Mouse (Mus musculus): ENCODE data around the gene Cplx2. TPM values are rescaled to one million over a fixed set of nuclear protein-coding genes. Genes with fewer than 3 reads are reported as not detected.
A peak's percentile ranks its signal among the peaks of the same experiment; 100 is the strongest.

The Cplx2 gene
- polyA plus RNA-seq, 1 experiment from 2014 or later, result 5.1 TPM

DNA sequence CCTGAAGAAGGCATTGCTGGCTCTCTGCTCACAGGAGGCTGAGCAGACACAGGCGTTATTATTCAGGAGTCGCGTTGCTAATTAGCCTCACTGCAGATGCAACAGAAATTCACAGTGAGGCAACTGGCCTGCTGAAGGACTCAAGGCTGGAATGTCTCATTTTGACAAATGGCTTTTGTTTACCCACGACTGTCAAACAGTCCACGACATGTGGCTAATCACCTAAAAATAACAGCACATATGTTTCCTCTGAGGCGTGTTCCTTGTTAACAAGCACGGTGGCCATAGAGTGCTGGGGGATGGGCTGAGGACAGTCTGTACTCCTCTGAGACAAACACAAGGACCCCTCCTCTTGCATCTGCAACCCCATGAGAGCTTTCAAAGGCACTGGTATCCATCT is 41.1 kb downstream of the Cplx2 start:
- no peak overlapping the region for H3K27ac ChIP-seq (ENCODE audit: low read length)
- 18% methylated on average over 7 of the region's 7 CpGs for WGBS
- H3K9ac ChIP-seq (ENCODE audit: low read depth, low read length), result no peak overlapping the region
- H3K4me2 ChIP-seq (ENCODE audit: low read depth, low read length), result no peak overlapping the region
- no peaks in the 10 kb centered on the region for H3K36me3 ChIP-seq (ENCODE audit: control insufficient read depth, insufficient read depth, low read length)
- no peak overlapping the region for H3K4me3 ChIP-seq (ENCODE audit: low read length)
- peaks cover 6% of the 10 kb centered on the region for H3K4me1 ChIP-seq (ENCODE audit: control insufficient read depth, insufficient read depth, low read length)
- no peaks in the 10 kb centered on the region for H3K9me3 ChIP-seq (ENCODE audit: control insufficient read depth, low read length)
- H3K27me3 ChIP-seq (replicated peaks; ENCODE audit: control insufficient read depth, insufficient read depth, low read length), result no peaks in the 10 kb centered on the region
- ATAC-seq, result peak; percentile 53; the same call in 1 of the 2 replicates

DNA sequence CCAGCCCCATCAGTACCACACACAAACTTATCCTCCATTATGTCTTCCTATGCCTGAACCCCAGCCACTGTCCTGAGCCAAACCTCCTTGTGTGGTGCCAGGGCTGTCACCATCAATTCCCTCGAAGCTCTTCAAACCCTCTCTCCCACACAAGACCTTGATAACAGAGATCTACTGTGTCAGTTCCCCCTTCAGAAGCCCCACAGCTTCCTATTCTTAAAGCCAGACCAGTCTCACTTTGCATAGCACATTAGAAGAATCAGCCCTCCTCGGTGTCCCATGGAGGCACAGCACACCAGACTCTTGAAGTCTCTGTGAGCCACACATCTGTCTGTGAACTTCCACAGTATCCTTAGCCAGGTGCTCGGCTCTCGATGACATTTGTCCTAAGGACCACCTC is 41.6 kb downstream of the Cplx2 start:
- Histone ChIP-seq H3K4me1 (ENCODE audit: control insufficient read depth, insufficient read depth, low read length) (peaks cover 6% of the 10 kb centered on the region), H3K36me3 (ENCODE audit: control insufficient read depth, insufficient read depth, low read length) (no peaks in the 10 kb centered on the region), H3K9me3 (ENCODE audit: control insufficient read depth, low read length) (no peaks in the 10 kb centered on the region), H3K4me2 (ENCODE audit: low read depth, low read length) (no peak overlapping the region), H3K9ac (ENCODE audit: low read depth, low read length) (no peak overlapping the region), H3K27me3 (replicated peaks; ENCODE audit: control insufficient read depth, insufficient read depth, low read length) (no peaks in the 10 kb centered on the region), H3K4me3 (ENCODE audit: low read length) (no peak overlapping the region), H3K27ac (ENCODE audit: low read length) (no peak overlapping the region)
- WGBS, result 71% methylated on average over 4 of the region's 4 CpGs
- no peak for ATAC-seq

DNA sequence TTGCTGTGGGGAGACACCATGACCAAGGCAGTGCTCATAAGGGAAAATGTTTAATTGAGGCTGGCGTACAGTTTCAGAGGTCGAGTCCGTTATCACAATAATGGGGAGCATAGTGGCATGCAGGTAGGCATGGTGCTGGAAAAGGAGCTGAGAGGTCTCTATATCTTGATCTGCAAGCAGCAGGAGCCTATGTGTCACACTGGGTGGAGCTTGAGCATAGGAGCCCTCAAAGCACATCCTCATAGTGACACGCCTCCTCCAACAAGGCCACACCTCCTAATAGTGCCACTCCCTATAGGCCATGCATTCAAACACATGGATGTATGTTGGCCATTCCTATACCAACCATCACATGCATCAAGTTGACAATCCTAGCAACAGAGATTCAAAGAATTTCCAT is 43.9 kb downstream of the Cplx2 start:
- H3K9ac ChIP-seq (ENCODE audit: low read depth, low read length), result no peak overlapping the region
- WGBS, result 90% methylated on average over 4 of the region's 4 CpGs
- H3K27me3 ChIP-seq (replicated peaks; ENCODE audit: control insufficient read depth, insufficient read depth, low read length), result no peaks in the 10 kb centered on the region
- peaks cover 6% of the 10 kb centered on the region for H3K4me1 ChIP-seq (ENCODE audit: control insufficient read depth, insufficient read depth, low read length)
- ATAC-seq, result peak; percentile 40; the same call in 1 of the 2 replicates
- no peaks in the 10 kb centered on the region for H3K9me3 ChIP-seq (ENCODE audit: control insufficient read depth, low read length)
- no peaks in the 10 kb centered on the region for H3K36me3 ChIP-seq (ENCODE audit: control insufficient read depth, insufficient read depth, low read length)
- H3K27ac ChIP-seq (ENCODE audit: low read length), result no peak overlapping the region
- H3K4me3 ChIP-seq (ENCODE audit: low read length), result no peak overlapping the region
- no peak overlapping the region for H3K4me2 ChIP-seq (ENCODE audit: low read depth, low read length)

DNA sequence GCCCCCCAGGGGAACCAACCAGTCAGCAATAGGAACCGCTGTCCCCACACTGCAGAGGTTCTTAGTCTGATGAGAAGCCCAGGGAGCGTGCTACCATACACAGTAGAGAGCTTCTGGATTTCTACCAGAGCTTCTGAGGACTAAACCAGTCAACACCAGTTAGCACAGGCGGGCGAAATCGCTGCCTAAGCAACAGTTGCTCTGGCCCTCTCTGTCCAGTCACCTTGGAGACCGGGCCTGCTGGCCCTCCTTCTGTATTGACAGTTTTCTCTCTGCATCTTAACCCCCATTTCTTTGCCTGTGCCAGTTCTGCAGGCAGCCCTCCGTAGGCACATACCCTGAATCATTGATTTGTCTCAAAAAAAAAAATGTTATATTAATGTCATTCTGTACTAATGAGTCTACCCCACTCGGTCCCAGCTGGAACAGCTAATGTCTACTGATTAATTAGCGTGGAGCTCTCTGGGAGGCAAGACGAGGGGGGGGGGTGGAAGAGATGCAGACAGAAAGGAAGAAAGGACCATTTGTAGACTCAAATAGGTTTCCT is 47.7 kb downstream of the Cplx2 start:
- ATAC-seq, result no peak
- no peak overlapping the region for H3K4me3 ChIP-seq (ENCODE audit: low read length)
- H3K4me1 ChIP-seq (ENCODE audit: control insufficient read depth, insufficient read depth, low read length), result no peaks in the 10 kb centered on the region
- no peak overlapping the region for H3K9ac ChIP-seq (ENCODE audit: low read depth, low read length)
- H3K36me3 ChIP-seq (ENCODE audit: control insufficient read depth, insufficient read depth, low read length), result no peaks in the 10 kb centered on the region
- H3K9me3 ChIP-seq (ENCODE audit: control insufficient read depth, low read length), result peaks cover 3% of the 10 kb centered on the region; the same call in 1 of the 2 replicates
- no peaks in the 10 kb centered on the region for H3K27me3 ChIP-seq (replicated peaks; ENCODE audit: control insufficient read depth, insufficient read depth, low read length)
- H3K27ac ChIP-seq (ENCODE audit: low read length), result no peak overlapping the region
- WGBS, result 72% methylated on average over 10 of the region's 10 CpGs
- no peak overlapping the region for H3K4me2 ChIP-seq (ENCODE audit: low read depth, low read length)

DNA sequence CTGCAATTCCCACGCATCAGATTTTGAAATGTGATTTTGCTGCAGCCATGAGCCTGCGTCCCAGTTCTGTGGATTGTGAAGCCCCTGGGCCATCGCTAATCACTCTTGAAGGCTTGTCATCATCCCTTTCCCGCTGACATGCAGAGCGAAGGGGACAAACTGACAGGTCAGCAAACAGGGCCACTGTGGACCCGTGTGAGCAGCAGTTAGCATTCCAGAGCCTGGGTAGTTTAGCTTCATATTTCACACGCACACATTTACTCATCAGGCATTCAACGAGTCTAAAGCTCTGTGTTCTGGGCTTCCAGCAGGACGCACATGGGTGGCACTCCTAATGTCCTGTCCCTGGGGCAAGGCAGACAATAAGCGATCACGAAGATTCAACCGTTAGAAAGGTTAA is 49.1 kb downstream of the Cplx2 start:
- Histone ChIP-seq H3K9me3 (ENCODE audit: control insufficient read depth, low read length) (peaks cover 3% of the 10 kb centered on the region; the same call in 1 of the 2 replicates), H3K9ac (ENCODE audit: low read depth, low read length) (no peak overlapping the region), H3K27me3 (replicated peaks; ENCODE audit: control insufficient read depth, insufficient read depth, low read length) (no peaks in the 10 kb centered on the region), H3K4me3 (ENCODE audit: low read length) (no peak overlapping the region), H3K4me2 (ENCODE audit: low read depth, low read length) (no peak overlapping the region), H3K4me1 (ENCODE audit: control insufficient read depth, insufficient read depth, low read length) (peaks cover 6% of the 10 kb centered on the region; the same call in 1 of the 2 replicates), H3K36me3 (ENCODE audit: control insufficient read depth, insufficient read depth, low read length) (no peaks in the 10 kb centered on the region), H3K27ac (ENCODE audit: low read length) (no peak overlapping the region)
- 74% methylated on average over 12 of the region's 12 CpGs for WGBS
- ATAC-seq, result no peak

DNA sequence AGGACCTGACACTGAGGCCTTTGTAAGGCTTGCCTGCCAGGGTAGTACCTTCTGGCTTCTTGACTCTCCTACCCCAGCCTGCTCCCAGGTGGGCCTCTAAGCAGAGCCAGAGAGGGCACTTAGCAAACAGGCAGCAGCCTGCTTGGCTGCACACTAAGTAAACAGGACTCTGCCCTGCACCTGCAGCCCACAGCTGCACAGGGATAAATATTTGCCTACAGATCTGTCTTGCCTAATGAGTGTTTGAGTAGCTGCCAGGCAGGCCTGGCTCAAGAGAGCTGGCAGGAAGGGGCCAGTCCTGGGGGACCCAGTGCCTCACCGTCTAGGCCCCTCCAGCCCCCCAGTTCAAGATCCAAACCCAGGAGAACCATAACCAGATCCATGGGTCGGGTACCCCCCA is 54.1 kb downstream of the Cplx2 start:
- no peaks in the 10 kb centered on the region for H3K27me3 ChIP-seq (replicated peaks; ENCODE audit: control insufficient read depth, insufficient read depth, low read length)
- peak overlapping the region; percentile 93 for H3K27ac ChIP-seq (ENCODE audit: low read length)
- peaks cover 3% of the 10 kb centered on the region; the same call in 1 of the 2 replicates for H3K9me3 ChIP-seq (ENCODE audit: control insufficient read depth, low read length)
- WGBS, result 25% methylated on average over 2 of the region's 2 CpGs
- H3K4me2 ChIP-seq (ENCODE audit: low read depth, low read length), result 0 out of 2 replicates have a peak overlapping the region, but pooled peaks have one; percentile 17
- no peaks in the 10 kb centered on the region for H3K36me3 ChIP-seq (ENCODE audit: control insufficient read depth, insufficient read depth, low read length)
- peaks cover 17% of the 10 kb centered on the region for H3K4me1 ChIP-seq (ENCODE audit: control insufficient read depth, insufficient read depth, low read length)
- H3K4me3 ChIP-seq (ENCODE audit: low read length), result no peak overlapping the region
- 0 out of 2 replicates have a peak overlapping the region, but pooled peaks have one; percentile 7 for H3K9ac ChIP-seq (ENCODE audit: low read depth, low read length)
- peak; percentile 99 for ATAC-seq

DNA sequence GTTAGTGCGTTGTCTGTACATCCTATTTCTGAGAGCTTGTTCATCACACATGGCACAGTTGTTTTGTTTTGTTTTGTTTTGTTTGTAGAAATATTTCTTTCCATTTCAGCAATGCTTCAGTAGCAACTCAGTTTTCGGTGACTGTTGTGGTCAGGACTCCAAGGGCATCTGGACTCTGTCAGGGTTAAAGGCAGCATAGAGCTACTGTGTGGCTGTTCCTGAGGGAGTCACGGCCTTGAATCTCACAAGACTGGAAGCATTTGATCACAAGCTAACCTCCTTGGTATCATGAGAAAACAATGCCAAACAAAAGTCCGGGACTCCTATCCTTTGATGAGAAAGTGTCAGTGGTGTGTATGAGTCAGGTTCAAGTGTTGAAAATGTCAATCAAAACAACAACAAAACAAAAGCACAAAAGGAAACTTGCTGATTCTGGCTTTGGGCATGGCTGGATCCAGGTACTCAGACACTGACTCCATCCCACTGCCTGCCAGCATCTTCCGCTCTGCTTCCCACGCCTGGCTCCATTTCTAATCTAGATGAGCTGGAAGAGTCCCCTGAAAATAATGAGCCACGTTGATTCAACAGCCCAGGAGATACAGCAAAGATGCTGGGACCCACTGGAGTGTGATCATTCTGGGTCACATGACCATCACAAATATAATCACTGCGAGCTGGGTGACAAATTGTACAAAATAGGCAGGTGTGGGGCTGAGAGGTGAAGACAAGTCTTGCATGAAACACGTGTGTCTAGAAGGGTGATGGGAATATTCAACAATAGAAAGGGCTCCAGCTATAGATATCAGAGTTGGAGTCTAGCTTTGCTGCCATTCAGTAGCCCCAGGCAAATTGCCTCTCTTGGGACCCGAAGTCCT is 55.9 kb downstream of the Cplx2 start:
- Histone ChIP-seq H3K9ac (ENCODE audit: low read depth, low read length) (no peak overlapping the region), H3K4me1 (ENCODE audit: control insufficient read depth, insufficient read depth, low read length) (peaks cover 17% of the 10 kb centered on the region), H3K36me3 (ENCODE audit: control insufficient read depth, insufficient read depth, low read length) (no peaks in the 10 kb centered on the region), H3K4me3 (ENCODE audit: low read length) (no peak overlapping the region), H3K27ac (ENCODE audit: low read length) (no peak overlapping the region), H3K27me3 (replicated peaks; ENCODE audit: control insufficient read depth, insufficient read depth, low read length) (no peaks in the 10 kb centered on the region), H3K4me2 (ENCODE audit: low read depth, low read length) (no peak overlapping the region), H3K9me3 (ENCODE audit: control insufficient read depth, low read length) (peaks cover 3% of the 10 kb centered on the region; the same call in 1 of the 2 replicates)
- ATAC-seq, result no peak
- 69% methylated on average over 10 of the region's 10 CpGs for WGBS

DNA sequence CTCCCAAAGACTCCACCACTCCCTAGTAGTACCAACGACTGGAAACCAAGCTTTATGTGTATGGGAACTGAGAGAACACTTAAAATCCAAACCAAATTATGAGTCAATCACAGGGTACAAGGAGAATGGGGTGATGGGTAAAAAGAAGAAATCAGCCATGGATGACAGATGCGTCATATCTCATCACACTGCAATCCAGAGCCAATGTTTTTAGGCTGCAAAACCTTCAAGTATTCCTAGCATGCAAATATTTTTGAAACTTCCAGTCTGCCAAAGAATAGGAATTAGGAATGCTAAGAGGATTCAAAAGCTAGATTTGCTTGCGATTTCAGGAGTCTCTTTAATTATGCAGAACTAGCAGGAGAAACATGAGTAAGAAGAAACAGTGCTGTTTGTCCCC is 57.6 kb downstream of the Cplx2 start:
- no peaks in the 10 kb centered on the region for H3K27me3 ChIP-seq (replicated peaks; ENCODE audit: control insufficient read depth, insufficient read depth, low read length)
- H3K4me3 ChIP-seq (ENCODE audit: low read length), result no peak overlapping the region
- no peak overlapping the region for H3K9ac ChIP-seq (ENCODE audit: low read depth, low read length)
- 78% methylated on average over 3 of the region's 3 CpGs for WGBS
- H3K36me3 ChIP-seq (ENCODE audit: control insufficient read depth, insufficient read depth, low read length), result no peaks in the 10 kb centered on the region
- no peak overlapping the region for H3K27ac ChIP-seq (ENCODE audit: low read length)
- no peak overlapping the region for H3K4me2 ChIP-seq (ENCODE audit: low read depth, low read length)
- peaks cover 17% of the 10 kb centered on the region for H3K4me1 ChIP-seq (ENCODE audit: control insufficient read depth, insufficient read depth, low read length)
- ATAC-seq, result no peak
- no peaks in the 10 kb centered on the region for H3K9me3 ChIP-seq (ENCODE audit: control insufficient read depth, low read length)

DNA sequence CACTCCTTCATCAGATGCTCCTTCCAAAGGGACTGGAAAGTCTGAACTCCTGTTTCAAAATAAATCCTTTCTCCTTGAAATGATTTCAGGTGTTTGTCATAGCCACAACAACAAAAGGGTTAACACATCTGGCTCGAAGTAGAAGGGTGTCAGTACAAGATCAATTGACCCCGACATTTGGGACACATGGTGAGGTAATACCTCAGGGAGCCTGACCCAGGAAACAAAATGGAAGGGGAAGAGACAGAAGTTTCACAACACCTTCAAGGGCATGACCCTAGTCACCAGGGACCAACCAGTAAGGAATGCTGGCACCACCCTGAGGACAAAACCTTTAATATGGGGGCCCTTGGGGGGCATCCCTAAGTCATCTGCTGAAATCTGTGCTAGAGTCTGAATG is 58.9 kb downstream of the Cplx2 start:
- Histone ChIP-seq H3K9ac (ENCODE audit: low read depth, low read length) (no peak overlapping the region), H3K9me3 (ENCODE audit: control insufficient read depth, low read length) (no peaks in the 10 kb centered on the region), H3K36me3 (ENCODE audit: control insufficient read depth, insufficient read depth, low read length) (no peaks in the 10 kb centered on the region), H3K4me3 (ENCODE audit: low read length) (no peak overlapping the region), H3K4me1 (ENCODE audit: control insufficient read depth, insufficient read depth, low read length) (peaks cover 12% of the 10 kb centered on the region), H3K4me2 (ENCODE audit: low read depth, low read length) (no peak overlapping the region), H3K27ac (ENCODE audit: low read length) (no peak overlapping the region), H3K27me3 (replicated peaks; ENCODE audit: control insufficient read depth, insufficient read depth, low read length) (no peaks in the 10 kb centered on the region)
- ATAC-seq, result no peak
- 40% methylated on average over 2 of the region's 2 CpGs for WGBS

Data from intestine, embryonic 16.5 days (tissue).